Mouse (Mus musculus) MEL-GATA-1-ER (cell line): ENCODE results near the gene Zfp36.
A peak's percentile ranks its signal among the peaks of the same experiment; 100 is the strongest.

Source experiments
- DNase-seq: peaks from one replicate; pipeline ENCODE4 v3.0.0-alpha.2; 2012; ENCODE audit warnings: low read depth; ENCODE audit errors: extremely low read depth

Zfp36 gene

DNA sequence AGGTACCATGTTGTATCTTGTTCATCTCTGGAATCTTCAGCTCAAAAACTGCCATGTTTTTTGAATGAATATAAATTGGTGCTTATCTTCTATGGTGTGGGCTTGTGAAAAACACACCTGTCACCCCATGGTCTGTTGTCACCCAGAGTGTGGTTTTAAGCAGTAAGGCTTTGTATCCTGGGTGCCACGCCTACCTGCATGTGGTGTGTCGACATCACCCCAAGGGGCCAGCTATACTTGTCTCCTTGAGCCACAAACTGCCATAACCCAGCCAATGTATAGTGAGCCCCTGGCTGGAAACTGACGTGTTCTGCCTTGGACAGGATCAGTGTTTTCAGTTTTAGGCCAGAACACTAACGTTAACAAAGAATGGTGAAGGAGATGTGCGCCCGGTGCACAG, 4.1 kb upstream of the Zfp36 start:
- DNase-seq, result no peak

DNA sequence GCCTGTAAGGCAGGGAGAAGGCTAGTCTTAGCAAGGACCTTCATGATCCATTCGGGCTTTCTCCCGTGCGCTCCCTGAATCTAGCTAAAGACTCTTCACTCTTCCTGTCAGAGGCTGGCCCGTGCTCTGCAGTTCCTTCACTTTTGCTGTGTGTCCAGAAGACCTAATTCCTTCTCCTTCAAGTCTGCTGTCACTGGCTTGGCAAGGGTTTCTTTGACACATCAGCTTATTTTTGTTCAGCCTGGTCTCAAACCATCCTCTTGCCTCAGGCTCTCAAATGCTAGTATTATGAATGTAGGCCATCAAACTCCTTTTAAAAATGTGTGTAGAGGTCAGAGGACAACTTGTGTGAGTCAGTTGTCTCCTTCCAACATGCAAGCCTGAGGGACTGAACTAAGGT, 3.6 kb upstream of the Zfp36 start:
- DNase-seq, result no peak

DNA sequence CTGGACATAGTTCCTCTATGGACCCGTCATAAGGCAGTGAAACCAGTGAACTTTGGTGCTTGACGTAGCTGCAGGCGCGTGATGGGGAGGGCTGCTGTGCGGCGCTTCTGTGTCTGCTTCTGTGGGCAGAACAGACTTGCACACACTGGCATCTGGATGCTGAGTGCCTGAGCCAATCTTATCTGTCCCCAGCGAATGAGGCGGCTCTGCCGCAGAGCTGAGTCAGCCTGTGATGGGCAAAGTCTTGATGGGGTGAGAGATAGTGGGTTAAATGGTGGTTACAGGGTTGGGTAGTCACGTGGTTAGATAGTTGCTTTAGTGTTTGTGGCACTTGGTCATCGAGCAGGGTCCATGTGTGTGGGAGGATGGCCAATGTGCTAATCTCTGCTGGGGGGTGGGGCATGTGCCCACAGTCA, 2.9 kb upstream of the Zfp36 start:
- no peak for DNase-seq

DNA sequence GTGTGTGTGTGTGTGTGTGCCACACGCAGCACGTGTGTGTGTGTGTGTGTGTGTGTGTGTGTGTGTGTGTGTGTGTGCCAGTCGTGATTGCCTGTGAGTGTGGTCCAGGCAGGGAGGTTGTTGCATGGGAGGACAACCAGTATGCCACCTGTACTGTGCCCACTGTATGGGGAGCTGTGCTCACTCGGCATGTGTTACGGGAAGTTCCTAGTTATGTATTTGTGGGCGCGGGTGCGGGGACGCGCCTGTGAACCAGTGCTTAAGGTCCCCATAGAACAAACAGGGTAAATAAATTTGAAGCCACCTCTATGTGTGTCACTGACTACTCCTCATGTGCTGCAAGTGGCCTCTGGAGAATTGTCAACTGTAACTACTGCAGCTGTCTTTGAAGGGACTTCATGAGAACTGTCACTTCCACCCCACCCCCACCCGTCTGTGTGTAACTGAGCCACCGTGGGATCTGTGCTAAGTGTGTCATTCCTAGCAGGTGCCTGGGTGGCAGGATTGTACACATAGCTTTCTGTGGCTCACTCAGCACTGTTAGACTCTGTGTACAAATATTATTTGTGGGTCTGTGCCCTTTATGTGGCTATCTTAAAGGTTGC, 2.4 kb upstream of the Zfp36 start:
- DNase-seq, result no peak

DNA sequence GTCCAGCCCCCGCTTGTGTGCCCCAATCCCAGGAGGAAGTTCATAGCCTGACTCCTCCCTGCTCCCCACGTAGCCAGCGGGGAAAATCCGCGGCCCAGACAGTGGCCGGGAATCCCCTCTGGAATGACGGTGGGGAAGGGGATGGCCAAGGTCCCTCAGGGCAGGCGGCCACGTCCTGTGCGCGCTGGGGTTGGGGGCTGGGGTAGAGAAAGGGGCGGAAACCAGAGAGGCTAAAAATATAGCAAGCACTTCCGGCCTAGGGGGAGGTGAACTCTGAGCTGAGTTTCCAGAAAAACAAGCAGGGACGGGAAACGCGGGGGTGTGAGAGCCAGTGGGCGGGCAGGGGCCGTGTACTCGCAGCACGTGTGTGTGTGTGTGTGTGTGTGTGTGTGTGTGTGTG, 1.9 kb upstream of the Zfp36 start:
- DNase-seq, result no peak

DNA sequence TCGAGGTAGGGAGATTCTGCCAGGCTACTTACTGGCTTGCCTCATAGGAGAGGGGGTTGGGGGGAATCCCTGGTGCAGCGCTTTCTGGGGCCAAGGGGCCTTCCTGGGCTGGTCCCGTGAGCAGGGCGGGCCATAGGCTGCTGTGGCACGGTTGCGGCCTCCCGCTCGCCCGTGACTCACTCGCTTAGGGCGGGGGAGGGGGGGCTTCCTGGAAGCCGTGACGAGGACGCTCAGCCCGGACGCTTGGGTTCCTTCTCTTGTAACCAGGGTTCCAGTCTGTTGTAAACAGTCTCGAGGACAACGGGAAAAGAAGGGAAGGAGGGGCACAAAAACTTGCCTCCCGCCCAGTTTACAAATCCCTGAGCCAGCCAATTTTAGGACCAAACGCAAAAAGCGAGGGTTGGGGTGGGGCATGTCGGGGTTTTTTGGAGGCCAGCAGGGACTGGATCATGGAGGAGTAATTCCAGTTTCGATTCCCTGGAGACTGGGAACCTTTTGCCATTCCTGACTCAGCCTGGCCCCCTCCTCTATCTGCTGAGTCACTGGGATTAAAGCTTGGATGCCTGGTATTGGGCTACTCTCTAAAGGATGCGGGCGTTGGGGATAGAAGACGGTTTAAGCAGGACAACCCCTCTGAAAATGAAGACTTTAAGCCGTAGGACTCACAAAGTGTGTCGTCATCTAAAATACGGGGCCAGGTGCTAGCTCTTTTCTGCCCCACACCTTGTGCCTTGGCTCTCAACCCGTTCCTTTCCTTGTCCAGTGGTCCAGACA, 1.2 kb upstream of the Zfp36 start:
- no peak for DNase-seq

DNA sequence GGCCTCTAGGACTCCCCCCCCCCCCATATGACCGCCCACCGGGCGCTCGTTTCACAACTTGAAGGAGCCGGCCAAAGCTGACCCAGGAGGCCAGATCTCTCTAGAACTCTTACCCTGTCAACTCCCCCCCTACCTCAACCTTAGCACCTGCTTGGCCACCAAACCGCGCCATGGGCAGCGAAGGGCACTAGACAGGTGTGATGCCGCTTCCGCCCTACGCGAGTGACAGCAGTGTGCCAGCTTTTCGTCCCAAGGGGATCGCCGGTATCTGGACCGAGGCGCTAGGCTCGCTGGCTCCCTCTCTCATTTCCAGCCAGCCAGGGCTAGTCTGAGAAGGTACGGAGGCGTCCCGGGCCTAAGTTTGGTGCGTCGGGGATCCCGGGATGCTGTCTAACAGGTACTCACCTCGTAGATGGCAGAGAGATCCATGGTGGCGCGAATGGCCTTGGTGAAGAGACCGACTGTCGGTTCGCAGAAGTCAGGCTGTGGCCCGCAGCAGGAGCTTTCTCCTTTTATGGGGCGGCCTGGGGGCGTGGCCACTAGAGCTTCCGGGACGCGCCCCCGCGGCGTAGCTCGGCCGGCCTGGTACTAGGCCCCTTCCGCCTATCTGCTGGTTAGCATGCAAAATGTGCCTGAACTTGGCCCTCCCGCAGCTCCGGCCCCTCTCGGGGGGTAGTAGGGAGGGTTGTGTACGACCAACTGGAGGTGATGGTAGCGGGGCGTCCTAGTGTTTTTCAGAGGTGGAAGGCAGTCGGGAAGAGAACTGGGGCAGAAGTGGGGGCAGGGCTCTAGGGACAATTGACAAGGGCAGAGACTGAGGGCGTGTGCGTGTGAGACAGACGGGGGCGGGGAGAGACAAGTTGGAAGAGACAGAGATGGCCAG, 1.0 kb downstream of the Zfp36 start:
- DNase-seq, result peak; percentile 71

DNA sequence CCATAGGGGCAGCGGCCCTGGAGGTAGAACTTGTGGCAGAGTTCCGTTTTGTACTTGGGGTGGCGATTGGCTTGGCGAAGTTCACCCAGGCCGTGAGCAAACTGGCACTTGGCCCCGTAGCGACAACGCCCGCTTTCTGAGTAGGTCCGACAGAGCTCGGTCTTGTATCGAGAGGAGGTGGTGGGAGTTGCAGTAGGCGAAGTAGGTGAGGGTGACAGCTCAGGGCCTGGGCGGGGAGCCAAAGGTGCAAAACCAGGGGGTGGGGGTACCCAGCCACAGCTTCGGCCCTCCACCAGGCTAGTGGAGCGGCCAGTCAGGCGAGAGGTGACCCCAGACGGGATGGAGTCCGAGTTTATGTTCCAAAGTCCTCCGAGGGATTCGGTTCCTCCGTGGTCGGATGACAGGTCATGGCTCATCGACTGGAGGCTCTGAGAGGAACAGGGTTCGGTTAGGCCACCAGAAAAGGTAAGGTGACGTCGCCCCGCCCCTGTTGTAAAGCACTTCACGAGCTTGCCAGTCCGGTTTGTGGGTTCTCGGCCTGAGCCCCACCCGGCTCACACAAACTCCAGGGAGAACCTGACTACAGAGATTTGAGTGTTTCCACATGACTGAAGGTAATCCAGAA, 1.9 kb downstream of the Zfp36 start:
- no peak for DNase-seq

DNA sequence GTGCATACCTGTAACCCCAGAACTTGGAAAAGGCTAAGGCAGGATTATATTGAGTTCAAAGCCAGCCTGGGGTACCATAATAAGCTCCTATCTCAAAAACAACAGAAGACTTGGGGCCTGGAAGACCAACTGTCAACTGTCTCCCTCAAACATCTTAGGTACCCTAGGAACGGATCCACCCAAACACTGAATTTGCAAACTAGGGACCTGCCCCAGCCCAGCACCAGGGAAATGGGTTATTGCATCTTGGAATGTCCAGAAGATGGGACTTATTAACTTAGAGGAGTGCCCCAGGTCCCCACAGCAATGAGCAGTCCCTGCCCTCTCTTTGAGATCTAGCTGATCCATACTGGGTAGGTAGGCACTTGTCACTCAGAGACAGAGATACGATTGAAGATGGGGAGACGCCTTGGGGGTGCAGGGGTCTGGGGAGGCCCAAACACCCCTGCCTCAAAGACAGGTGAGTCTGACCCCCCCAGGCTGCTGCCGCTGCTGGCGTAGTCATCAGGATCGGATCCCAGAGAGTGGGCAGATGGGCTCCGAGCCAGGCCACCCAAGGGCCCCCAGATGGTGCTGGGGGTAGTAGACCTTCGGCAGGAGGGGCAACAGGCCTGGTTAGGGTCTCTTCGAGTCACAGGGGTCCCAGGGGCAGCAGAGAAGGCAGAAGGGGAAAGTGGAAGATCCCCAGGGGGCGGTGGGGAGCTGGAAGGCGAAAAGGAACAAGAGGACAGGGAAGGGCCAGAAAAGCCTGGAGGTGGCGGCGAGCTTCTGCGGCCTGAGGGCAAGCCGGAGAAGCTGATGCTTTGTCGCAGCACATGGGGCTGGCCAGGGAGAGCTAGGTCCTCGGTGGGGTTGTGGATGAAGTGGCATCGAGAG, 2.6 kb downstream of the Zfp36 start:
- DNase-seq, result no peak

DNA sequence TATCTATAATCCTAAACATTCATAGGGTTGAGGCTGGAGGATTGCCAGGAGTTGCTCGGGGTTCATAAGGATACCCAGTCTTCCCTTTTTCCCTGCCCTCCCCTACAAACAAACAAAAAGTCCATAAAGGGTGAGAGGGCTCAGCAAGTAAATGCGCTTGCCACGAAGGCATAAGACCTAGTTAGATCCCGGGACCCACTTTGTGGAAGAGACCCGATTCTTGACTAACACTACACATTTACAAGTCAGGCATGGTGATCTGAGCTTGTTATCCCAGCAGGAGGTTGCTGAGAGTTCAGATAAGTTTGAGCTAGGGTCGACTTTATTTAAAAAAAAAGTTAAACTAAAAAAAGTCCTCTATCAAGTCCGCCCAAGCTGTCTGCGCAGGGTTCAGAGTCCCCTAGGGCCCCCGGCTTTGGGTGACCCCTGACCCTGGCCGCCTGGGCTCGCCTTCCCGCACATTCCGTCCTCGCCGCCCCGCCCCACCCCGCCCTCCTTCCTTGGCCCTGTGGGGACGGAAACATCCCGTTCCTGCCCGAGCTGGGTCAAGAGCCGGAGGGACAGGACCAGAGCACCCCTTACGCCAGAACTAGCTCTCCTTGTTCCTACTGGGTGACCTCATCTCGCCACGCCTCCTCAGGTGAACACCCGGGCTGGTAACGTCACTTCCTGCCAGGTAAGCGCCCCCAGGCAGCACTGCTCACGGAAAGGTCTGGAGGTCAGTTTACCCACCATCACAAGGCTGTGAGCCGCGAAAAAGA, 3.9 kb downstream of the Zfp36 start:
- DNase-seq, result no peak

DNA sequence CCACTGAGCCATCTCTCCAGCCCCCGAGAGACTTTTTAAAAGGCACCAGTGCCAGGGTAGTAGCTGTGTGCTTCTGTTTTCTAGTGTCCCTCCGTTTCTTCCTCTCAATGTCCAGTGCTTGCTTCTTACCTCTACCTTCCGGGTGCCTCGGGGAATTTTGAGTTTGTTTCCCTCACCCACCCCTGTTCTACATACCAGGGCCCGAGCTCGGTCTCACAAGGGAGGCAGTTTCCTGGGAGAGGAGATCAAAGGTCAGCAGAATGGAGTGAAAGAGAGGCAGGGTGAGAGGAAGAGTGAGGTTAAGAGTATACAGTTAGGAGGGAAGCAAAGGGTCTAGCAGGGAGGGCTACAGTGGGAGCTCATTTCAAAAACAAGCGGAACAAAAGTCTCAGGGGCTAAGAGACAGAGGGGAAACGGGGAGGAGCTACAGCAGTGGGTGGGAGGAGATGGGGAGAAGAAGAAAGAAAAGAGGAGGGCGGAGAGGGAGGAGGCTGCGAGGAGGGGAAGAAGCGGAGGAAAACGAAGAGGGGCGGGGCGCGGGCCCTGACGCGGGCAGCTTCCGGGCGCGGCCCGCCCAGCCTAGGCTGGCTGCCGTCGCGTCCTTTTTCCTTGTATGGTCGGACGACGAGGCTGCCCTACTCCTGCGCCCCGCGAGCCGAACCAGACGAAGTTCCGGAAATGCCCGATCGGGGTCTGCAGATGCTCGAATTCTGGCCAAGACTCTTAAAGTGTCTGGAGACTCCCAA, 4.7 kb downstream of the Zfp36 start:
- peak; percentile 92 for DNase-seq

DNA sequence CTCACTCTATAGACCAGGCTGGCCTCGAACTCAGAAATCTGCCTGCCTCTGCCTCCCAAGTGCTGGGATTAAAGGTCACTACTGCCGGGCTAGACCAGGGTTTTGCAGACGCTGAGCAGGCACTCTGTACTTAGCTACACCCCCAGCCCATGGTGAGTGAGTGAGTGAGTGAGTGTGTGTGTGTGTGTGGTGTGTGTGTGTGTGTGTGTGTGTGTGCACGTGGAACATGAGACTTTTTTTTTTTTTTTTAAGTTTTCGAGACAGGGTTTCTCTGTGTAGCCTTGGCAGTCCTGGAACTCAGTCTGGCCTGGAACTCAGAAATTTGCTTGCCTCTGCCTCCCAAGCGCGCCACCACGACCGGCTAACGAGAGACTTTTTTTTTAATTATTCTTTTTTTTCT, 5.4 kb downstream of the Zfp36 start:
- no peak for DNase-seq

DNA sequence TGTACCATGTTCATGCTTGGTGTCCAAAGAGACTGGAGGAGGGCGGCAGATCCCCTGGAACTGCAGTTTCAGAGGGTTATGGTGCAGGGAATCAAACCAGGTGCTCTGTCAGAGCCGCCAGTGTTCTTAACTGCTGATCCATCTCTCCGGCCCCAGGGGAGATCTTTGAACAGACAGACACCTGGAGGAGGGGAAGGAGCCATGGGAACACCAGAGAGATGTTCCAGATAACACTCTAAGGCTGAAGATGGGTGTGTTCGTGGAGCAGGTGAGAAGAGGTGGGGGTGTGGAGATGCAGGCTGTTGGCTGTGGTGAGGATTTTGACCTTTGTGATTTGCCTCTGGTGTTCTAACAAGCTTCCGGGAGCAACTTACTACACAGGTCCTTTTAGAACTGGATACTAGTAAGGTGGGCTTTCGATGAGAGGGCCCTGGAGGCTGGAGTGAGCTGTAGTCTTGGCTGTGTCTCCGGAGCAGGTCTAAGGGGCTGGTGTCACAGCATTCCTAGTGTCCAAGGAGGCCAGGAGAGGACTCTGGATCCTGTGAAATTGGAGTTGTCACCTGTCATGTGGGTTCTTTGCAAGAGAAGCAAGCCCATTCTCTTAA, 6.1 kb downstream of the Zfp36 start:
- DNase-seq, result no peak

DNA sequence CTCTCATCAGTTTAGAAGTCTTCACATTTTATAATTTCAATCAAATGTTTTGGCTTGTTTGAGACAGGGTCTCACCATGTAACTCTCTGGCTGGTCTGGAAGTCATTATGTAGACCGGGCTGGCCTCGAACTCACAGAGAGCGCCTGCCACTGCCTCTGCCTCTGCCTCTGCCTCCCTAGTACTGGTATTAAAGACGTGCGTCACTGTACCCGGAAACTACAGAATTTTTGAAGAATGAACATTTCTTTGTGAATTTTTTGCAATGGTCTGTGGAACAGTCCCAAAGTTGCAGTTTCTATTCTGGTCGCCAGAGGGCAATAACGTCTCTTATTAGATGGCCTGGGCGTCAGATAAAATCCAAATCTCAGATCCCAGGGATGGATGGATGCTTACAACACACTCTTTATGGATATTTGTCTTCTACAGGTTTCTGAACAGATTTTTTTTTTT, 6.9 kb downstream of the Zfp36 start:
- DNase-seq, result peak; percentile 81

DNA sequence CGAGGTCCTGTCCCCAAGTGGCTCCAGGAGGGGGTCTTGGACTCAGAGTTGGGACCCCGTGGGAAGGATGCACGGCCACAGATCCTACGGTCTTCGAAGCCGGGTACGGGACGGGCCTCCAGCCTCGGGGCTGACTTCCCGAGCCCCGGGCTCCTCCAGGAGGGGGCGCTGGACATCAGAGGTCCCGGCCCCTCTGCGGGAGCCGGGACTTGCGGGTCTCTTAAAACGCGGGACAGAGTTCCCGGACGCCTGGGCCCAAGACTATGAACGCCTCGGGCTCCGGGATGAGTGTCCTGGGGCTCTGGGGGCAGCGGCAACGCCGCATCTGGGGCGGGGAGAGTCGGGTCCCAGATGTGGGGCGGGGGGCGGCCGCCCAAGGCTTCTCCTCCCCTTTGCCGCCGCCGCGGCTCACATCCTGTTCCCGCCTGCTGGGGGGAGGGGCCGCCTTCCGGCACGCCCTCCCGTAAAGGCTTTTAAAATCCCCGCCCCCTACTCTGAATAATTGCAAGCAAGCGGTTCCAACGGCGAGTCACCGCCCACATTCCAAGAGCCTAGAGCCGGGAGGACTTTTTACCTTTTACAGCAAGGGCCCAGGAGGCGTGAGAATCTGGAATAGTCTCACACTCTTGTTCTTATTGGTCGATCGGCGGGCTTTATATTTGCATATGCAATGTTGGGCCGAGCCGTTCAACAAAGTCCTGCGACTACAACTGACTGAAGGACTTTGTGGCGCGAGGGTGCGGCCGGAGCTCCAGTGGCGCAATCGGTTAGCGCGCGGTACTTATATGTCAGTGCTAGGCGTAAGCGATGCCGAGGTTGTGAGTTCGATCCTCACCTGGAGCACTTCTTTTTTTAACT, 7.6 kb downstream of the Zfp36 start, which contains the start of gene Plekhg2:
Gene Plekhg2 (minus strand): TSS at position 349 of the 858 bp plus-strand sequence.
- DNase-seq, result peak; percentile 96

DNA sequence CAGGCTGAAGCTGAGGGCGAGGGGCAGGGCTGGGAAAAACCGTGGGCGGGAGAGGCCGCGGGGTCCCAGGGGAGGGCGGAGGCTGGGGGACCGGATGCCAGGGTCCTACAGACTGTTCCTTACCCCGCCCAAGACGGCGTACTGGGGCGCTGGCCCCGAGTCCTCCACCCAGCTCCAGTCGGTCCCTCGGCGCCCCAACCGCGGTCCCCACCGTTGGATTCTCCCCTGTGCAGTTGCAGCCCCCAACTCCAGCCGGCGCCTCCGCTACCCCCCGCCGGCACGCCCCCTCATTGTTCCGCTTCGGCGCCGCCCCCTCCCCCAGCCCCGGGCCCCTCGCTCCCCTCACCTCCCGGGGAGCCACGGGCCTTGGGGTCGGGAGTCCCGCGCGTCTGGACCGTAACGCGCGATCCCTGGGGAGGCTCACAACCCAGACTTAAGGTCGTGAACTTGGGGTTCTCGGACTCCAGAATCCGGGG, 8.5 kb downstream of the Zfp36 start:
- DNase-seq, result no peak

DNA sequence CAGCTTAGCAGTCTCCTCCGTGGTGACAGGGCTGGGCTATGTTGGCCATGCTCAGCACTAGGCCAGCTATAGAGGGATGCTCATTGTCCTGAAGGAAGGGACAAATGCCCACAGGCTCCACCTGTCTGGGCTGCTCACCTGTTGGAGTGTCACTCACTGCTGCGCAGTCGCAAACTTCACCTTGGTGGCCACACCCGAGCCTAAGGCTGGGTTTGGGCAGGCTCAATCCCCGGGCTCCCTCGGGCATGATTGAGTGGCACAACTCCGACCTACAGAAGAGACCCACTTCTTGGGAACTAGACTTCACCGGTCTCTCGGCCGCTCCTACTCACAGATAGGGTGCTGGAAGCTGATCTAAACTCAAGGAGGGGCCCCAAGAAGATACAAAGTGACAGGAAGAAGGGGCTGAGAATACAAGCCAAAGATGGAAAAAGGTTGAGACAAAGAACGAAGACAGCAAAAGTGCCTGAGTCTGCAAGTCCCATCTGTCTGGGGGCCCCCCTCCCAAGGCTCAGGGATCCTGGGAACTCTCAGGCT, 9.0 kb downstream of the Zfp36 start:
- no peak for DNase-seq
